Mouse (Mus musculus) liver, embryonic 14.5 days (tissue): Measurements from ENCODE around the gene Slc22a14. TPM values are rescaled to one million over a fixed set of nuclear protein-coding genes. Genes with fewer than 3 reads are reported as not detected.

Source experiments
- ATAC-seq: fragments of 200-750 bp; cut with Nextera tagmentation; 2 replicates; pipeline ENCODE4 v1.8.0; 2017; ENCODE audit warnings: moderate number of reproducible peaks, mild to moderate bottlenecking, moderate library complexity; ENCODE audit not compliant: insufficient read depth
- DNase-seq, 3 experiments: peaks; one replicate each; pipeline ENCODE4 v3.0.0-alpha.2; 2012 to 2013; ENCODE audit warnings: low read depth in 3 of 3, low spot score in 3 of 3
- H3K27ac ChIP-seq: fragments of 300-500 bp; sonication (generic); 2 replicates; pipeline ENCODE4 v1.5.1; 2014; ENCODE audit warnings: moderate library complexity, mild to moderate bottlenecking, control low read depth, inconsistent platforms
- H3K27me3 ChIP-seq: fragments of 300-500 bp; sonication (generic); 2 replicates; pipeline ENCODE4 v1.6.1; 2014; ENCODE audit warnings: mild to moderate bottlenecking, low read length, moderate library complexity; ENCODE audit not compliant: control insufficient read depth, insufficient read depth
- H3K36me3 ChIP-seq: fragments of 300-500 bp; sonication (generic); replicated peaks from 2 replicates; pipeline ENCODE4 v1.6.1; 2014; ENCODE audit warnings: low read depth; ENCODE audit not compliant: control insufficient read depth, insufficient read depth
- H3K4me1 ChIP-seq, 2 experiments: fragments of 200-500 bp in 1 of 2; fragments of 300-500 bp in 1 of 2; sonication (generic) in 1 of 2; replicated peaks; 2 replicates each; pipeline ENCODE4 v1.6.1; 2012 to 2014; ENCODE audit warnings: antibody characterized with exemption in 1 of 2, inconsistent platforms in 1 of 2, low read length in 1 of 2; ENCODE audit not compliant: control insufficient read depth in 2 of 2, insufficient read depth in 2 of 2
- H3K4me2 ChIP-seq: fragments of 300-500 bp; sonication (generic); 2 replicates; pipeline ENCODE4 v1.6.1; 2014; ENCODE audit warnings: low read depth, mild to moderate bottlenecking, control low read depth, moderate library complexity
- H3K4me3 ChIP-seq, 2 experiments: fragments of 200-500 bp in 1 of 2; fragments of 300-500 bp in 1 of 2; sonication (generic) in 1 of 2; 2 replicates each; pipeline ENCODE4 v1.5.1; 2012 to 2014; ENCODE audit warnings: low read depth in 2 of 2, low read length in 2 of 2, mild to moderate bottlenecking in 2 of 2, control low read depth in 1 of 2, inconsistent platforms in 1 of 2, moderate library complexity in 1 of 2; ENCODE audit not compliant: insufficient read depth in 1 of 2
- H3K9ac ChIP-seq: fragments of 300-500 bp; sonication (generic); replicated peaks from 2 replicates; pipeline ENCODE4 v1.6.1; 2014; ENCODE audit warnings: mild to moderate bottlenecking, control low read depth, moderate library complexity
- H3K9me3 ChIP-seq: fragments of 300-500 bp; sonication (generic); 2 replicates; pipeline ENCODE4 v1.6.1; 2016; ENCODE audit warnings: low read length, mixed read lengths; ENCODE audit not compliant: control insufficient read depth
- CTCF ChIP-seq: IDR thresholded peaks from 2 replicates; pipeline ENCODE4 v1.5.1; 2016; ENCODE audit warnings: antibody characterized with exemption, low read depth, control low read depth
- EP300 ChIP-seq: IDR thresholded peaks from 2 replicates; pipeline ENCODE4 v1.6.1; 2016; ENCODE audit warnings: antibody characterized with exemption, low read depth
- WGBS: fragments of 180-500 bp; shearing (Covaris S2); extraction: QIAGEN DNeasy Blood & Tissue Kit; methylation state at CpG from one replicate; pipeline ENCODE4 v1.1.7; 2014; ENCODE audit not compliant: insufficient replicate concordance; 5-methylcytosine and 5-hydroxymethylcytosine counted together
- polyA plus RNA-seq, 2 experiments: library from polyadenylated mRNA; depleted of rRNA in 1 of 2; stranded (reverse) in 1 of 2; unstranded in 1 of 2; fragments of >200 nt; fragmentation: Nextera tagmentation in 1 of 2; extraction: Ambion mirVana in 1 of 2; gene quantifications; 2 replicates each; pipeline versions ENCODE4 v1.2.1 to v1.2.3; 2012 to 2014

Slc22a14 gene
- polyA plus RNA-seq, 2 experiments: not detected

- no peaks in the 10 kb centered on the region for H3K27me3 ChIP-seq
- no peaks in the 10 kb centered on the region for H3K9me3 ChIP-seq
- no peak for ATAC-seq
- 53% methylated on average over 4 of the region's 4 CpGs for WGBS
- no peaks in the 10 kb centered on the region for H3K36me3 ChIP-seq
- H3K9ac ChIP-seq: no peak overlapping the region
- no peaks in the 10 kb centered on the region for H3K4me1 ChIP-seq
- no peak overlapping the region for H3K4me2 ChIP-seq
- no peak overlapping the region for H3K27ac ChIP-seq
- no peak overlapping the region for H3K4me3 ChIP-seq
- no peak for DNase-seq
- TF ChIP-seq EP300: no peak
- no peak for TF ChIP-seq CTCF
Observed at GRCm38 (mm10) chr9:119207113-119207512, 158.2 kb downstream of the Slc22a14 start.

- Histone ChIP-seq H3K4me2 (no peak overlapping the region), H3K9ac (no peak overlapping the region), H3K27me3 (no peaks in the 10 kb centered on the region), H3K9me3 (no peaks in the 10 kb centered on the region), H3K4me1 (no peaks in the 10 kb centered on the region), H3K4me3 (no peak overlapping the region), H3K27ac (no peak overlapping the region), H3K36me3 (no peaks in the 10 kb centered on the region)
- DNase-seq (no peak), ATAC-seq (no peak)
- 59% methylated on average over 2 of the region's 2 CpGs for WGBS
- no peak for TF ChIP-seq CTCF
- TF ChIP-seq EP300: no peak
Observed at GRCm38 (mm10) chr9:119206666-119207065, 158.7 kb downstream of the Slc22a14 start.

- no peaks in the 10 kb centered on the region for H3K36me3 ChIP-seq
- no peak overlapping the region for H3K4me2 ChIP-seq
- ATAC-seq (no peak), DNase-seq (no peak)
- no peak overlapping the region for H3K4me3 ChIP-seq
- H3K4me1 ChIP-seq: no peaks in the 10 kb centered on the region
- no peak for TF ChIP-seq CTCF
- no peak for TF ChIP-seq EP300
- WGBS: 77% methylated on average over 5 of the region's 5 CpGs
- no peak overlapping the region for H3K27ac ChIP-seq
- no peaks in the 10 kb centered on the region for H3K9me3 ChIP-seq
- H3K9ac ChIP-seq: no peak overlapping the region
- no peaks in the 10 kb centered on the region for H3K27me3 ChIP-seq
Observed at GRCm38 (mm10) chr9:119205756-119206155, 159.6 kb downstream of the Slc22a14 start.

GRCm38 (mm10) chr9:119203617-119204016 lies 161.7 kb downstream of the Slc22a14 start:
- Histone ChIP-seq H3K4me2 (no peak overlapping the region), H3K4me3 (no peak overlapping the region), H3K9ac (no peak overlapping the region), H3K36me3 (no peaks in the 10 kb centered on the region), H3K27ac (no peak overlapping the region), H3K4me1 (no peaks in the 10 kb centered on the region), H3K27me3 (no peaks in the 10 kb centered on the region), H3K9me3 (no peaks in the 10 kb centered on the region)
- 69% methylated on average over 9 of the region's 9 CpGs for WGBS
- DNase-seq (no peak), ATAC-seq (no peak)
- TF ChIP-seq EP300 (no peak), CTCF (no peak)

- H3K4me1 ChIP-seq: no peaks in the 10 kb centered on the region
- 65% methylated on average over 5 of the region's 5 CpGs for WGBS
- H3K27me3 ChIP-seq: no peaks in the 10 kb centered on the region
- no peak overlapping the region for H3K9ac ChIP-seq
- no peak overlapping the region for H3K4me3 ChIP-seq
- ATAC-seq (no peak), DNase-seq (no peak)
- H3K9me3 ChIP-seq: no peaks in the 10 kb centered on the region
- H3K36me3 ChIP-seq: no peaks in the 10 kb centered on the region
- TF ChIP-seq CTCF: no peak
- no peak overlapping the region for H3K27ac ChIP-seq
- no peak overlapping the region for H3K4me2 ChIP-seq
Observed at GRCm38 (mm10) chr9:119201653-119202052, 163.7 kb downstream of the Slc22a14 start.
